Mouse (Mus musculus) lung, adult 2 months (tissue): ENCODE measurements around the gene Pbx4.

Source experiments
- CTCF ChIP-seq: fragments of 200-500 bp; IDR thresholded peaks from 2 replicates; pipeline ENCODE4 v1.5.1; 2011; ENCODE audit warnings: mild to moderate bottlenecking, low read length, control low read depth; ENCODE audit not compliant: insufficient read depth
- POLR2A ChIP-seq: fragments of 200-500 bp; IDR thresholded peaks from 2 replicates; pipeline ENCODE4 v1.6.1; 2011; ENCODE audit warnings: low read depth, mild to moderate bottlenecking, control low read depth, low read length, borderline replicate concordance; ENCODE audit errors: extremely low read depth

DNA sequence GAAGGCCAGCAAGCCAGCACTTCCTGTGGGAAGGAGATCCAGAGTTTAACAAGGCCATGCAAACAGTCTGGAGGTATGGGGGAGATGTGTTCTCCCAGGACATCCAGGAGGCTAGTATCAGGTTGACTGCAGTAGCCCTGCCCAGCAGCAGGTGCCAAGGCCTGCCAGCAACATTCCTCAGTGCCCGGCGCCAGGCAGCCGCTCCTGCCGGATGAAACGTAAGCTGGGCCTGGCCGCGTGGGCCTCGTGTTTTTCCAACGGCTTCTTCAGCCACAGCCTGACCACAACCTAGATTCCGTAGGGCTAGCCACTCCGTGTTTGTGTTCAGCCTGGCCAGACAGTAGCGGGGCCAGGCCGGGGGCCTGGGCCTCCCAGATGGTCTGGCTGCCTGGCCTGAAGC is 42.4 kb downstream of the Pbx4 start:
- TF ChIP-seq CTCF: no peak
- no peak for TF ChIP-seq POLR2A
